Mouse (Mus musculus) limb, embryonic 10.5 days (tissue): ENCODE data around the gene P2ry2. TPM values are rescaled to one million over a fixed set of nuclear protein-coding genes. Genes with fewer than 3 reads are reported as not detected.

Experiments used
- DNase-seq: peaks from one replicate; pipeline ENCODE4 v3.0.0-alpha.2; 2017; ENCODE audit warnings: low spot score
- H3K27ac ChIP-seq: fragments of 300-500 bp; sonication (generic); 2 replicates; pipeline ENCODE4 v1.5.1; 2016; ENCODE audit warnings: mild to moderate bottlenecking
- H3K27me3 ChIP-seq: fragments of 300-500 bp; sonication (generic); 2 replicates; pipeline ENCODE4 v1.6.1; 2016; ENCODE audit warnings: low read depth, mild to moderate bottlenecking; ENCODE audit not compliant: poor library complexity, severe bottlenecking
- H3K36me3 ChIP-seq: fragments of 300-500 bp; sonication (generic); 2 replicates; pipeline ENCODE4 v1.6.1; 2016; ENCODE audit warnings: mild to moderate bottlenecking, moderate library complexity
- H3K4me1 ChIP-seq: fragments of 300-500 bp; sonication (generic); 2 replicates; pipeline ENCODE4 v1.6.1; 2016
- H3K4me3 ChIP-seq: fragments of 300-500 bp; sonication (generic); 2 replicates; pipeline ENCODE4 v1.5.1; 2016; ENCODE audit warnings: mild to moderate bottlenecking, moderate library complexity
- H3K9me3 ChIP-seq: fragments of 300-500 bp; sonication (generic); replicated peaks from 2 replicates; pipeline ENCODE4 v1.6.1; 2016; ENCODE audit warnings: mild to moderate bottlenecking
- WGBS: fragments of 180-500 bp; shearing (Covaris S2); methylation state at CpG from one replicate; pipeline ENCODE4 v1.1.7; 2016; 5-methylcytosine and 5-hydroxymethylcytosine counted together
- polyA plus RNA-seq: library from polyadenylated mRNA; unstranded; fragments of >200 nt; fragmentation: Nextera tagmentation; extraction: Ambion mirVana; gene quantifications from 2 replicates; pipeline ENCODE4 v1.2.1, GENCODE M21; 2016

The P2ry2 gene
- polyA plus RNA-seq, 1 experiment from 2014 or later = 0.51 TPM

DNA sequence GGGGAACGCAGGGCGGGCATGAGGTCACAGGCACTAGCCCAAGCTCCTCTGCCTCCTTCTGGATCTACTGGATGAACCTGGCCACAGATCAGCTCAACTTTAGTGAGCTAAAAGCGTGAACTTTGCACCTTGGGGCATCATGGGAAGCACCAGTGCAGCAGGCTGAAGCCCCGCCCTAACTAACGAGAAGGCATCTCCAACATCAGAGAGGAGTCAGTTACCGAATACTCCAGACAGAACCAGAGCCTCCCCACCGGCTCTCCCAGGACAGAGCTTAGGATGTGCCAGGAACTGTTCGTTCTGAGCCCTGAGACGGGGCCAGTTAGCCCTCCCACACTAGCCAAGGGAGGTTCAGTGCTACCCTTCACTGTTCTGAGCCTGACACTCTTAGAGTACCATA lies 44.8 kb downstream of the P2ry2 start:
- DNase-seq = no peak
- 82% methylated on average over 9 of the region's 9 CpGs for WGBS
- Histone ChIP-seq H3K27me3 (peaks cover 15% of the 10 kb centered on the region), H3K27ac (no peak overlapping the region), H3K4me1 (peaks cover 25% of the 10 kb centered on the region), H3K4me3 (no peak overlapping the region), H3K9me3 (no peaks in the 10 kb centered on the region), H3K36me3 (no peaks in the 10 kb centered on the region)

GRCm38 (mm10) chr7:100966014-100966413 lies 46.7 kb downstream of the P2ry2 start:
- peaks cover 25% of the 10 kb centered on the region for H3K4me1 ChIP-seq
- H3K4me3 ChIP-seq = no peak overlapping the region
- H3K27me3 ChIP-seq = peaks cover 7% of the 10 kb centered on the region
- no peak overlapping the region for H3K27ac ChIP-seq
- no peaks in the 10 kb centered on the region for H3K36me3 ChIP-seq
- 92% methylated on average over 7 of the region's 7 CpGs for WGBS
- H3K9me3 ChIP-seq = no peaks in the 10 kb centered on the region
- no peak for DNase-seq

- no peak overlapping the region for H3K27ac ChIP-seq
- H3K4me3 ChIP-seq = no peak overlapping the region
- no peaks in the 10 kb centered on the region for H3K36me3 ChIP-seq
- peak; percentile 49 for DNase-seq
- no peaks in the 10 kb centered on the region for H3K9me3 ChIP-seq
- WGBS = 21% methylated on average over 4 of the region's 4 CpGs
- peaks cover 25% of the 10 kb centered on the region for H3K4me1 ChIP-seq
- H3K27me3 ChIP-seq = peaks cover 3% of the 10 kb centered on the region; the same call in 1 of the 2 replicates
These were observed 47.6 kb downstream of the P2ry2 start for GRCm38 (mm10) chr7:100965079-100965478.

GRCm38 (mm10) chr7:100964242-100964641 lies 48.4 kb downstream of the P2ry2 start:
- H3K27ac ChIP-seq = 0 out of 2 replicates have a peak overlapping the region, but pooled peaks have one; percentile 30
- H3K27me3 ChIP-seq = peaks cover 3% of the 10 kb centered on the region; the same call in 1 of the 2 replicates
- H3K4me1 ChIP-seq = peaks cover 16% of the 10 kb centered on the region
- no peak overlapping the region for H3K4me3 ChIP-seq
- no peaks in the 10 kb centered on the region for H3K36me3 ChIP-seq
- WGBS = 82% methylated on average over 6 of the region's 6 CpGs
- peak; percentile 26 for DNase-seq
- H3K9me3 ChIP-seq = no peaks in the 10 kb centered on the region

DNA sequence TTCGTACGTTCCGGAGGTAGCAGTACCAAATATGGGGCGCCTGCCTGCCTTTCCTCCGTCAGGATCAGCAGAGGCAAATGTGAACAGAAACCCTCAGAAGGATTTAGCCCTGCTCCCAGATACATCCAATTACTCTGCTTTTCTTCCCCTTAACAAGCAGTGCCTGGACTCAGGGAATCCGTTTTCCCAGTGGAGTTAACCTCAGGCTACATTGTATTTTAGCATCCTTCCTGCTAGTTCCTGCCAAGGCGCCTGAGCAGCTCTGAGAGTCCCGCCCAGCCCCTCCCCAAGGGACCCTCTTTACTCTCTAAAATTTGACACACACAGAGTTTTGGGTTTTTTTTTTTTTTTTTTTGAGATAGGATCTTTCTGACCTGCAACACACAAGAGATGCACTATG lies 49.3 kb downstream of the P2ry2 start:
- H3K27ac ChIP-seq = no peak overlapping the region
- peaks cover 3% of the 10 kb centered on the region; the same call in 1 of the 2 replicates for H3K27me3 ChIP-seq
- H3K36me3 ChIP-seq = no peaks in the 10 kb centered on the region
- WGBS = 79% methylated on average over 8 of the region's 8 CpGs
- DNase-seq = no peak
- H3K4me3 ChIP-seq = no peak overlapping the region
- H3K9me3 ChIP-seq = no peaks in the 10 kb centered on the region
- H3K4me1 ChIP-seq = peaks cover 15% of the 10 kb centered on the region

GRCm38 (mm10) chr7:100961146-100961545 lies 51.5 kb downstream of the P2ry2 start:
- Histone ChIP-seq H3K27me3 (peaks cover 3% of the 10 kb centered on the region; the same call in 1 of the 2 replicates), H3K4me1 (peaks cover 15% of the 10 kb centered on the region), H3K36me3 (no peaks in the 10 kb centered on the region), H3K27ac (no peak overlapping the region), H3K4me3 (no peak overlapping the region), H3K9me3 (no peaks in the 10 kb centered on the region)
- 79% methylated on average over 7 of the region's 7 CpGs for WGBS
- no peak for DNase-seq

GRCm38 (mm10) chr7:100960462-100960861 lies 52.2 kb downstream of the P2ry2 start:
- H3K27ac ChIP-seq = no peak overlapping the region
- no peak for DNase-seq

DNA sequence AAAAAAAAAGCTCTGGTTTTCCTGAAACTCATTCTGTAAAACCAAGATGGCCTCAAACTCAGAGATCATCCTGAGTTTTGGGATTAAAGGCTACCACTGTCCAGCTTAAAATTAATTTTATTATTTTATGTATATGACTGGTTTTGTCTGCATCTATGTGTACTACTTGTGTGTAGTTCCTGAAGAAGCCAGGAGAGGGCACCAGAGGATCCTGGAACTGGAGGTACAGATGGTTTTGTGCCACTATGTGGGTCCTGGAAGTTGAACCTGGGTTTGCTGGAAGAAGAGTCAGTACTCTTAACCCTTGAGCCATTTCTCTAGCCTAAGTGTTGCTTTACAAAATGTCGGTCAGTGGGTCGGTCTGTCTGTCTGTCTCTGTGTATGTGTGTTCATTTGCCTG lies 54.2 kb downstream of the P2ry2 start:
- Histone ChIP-seq H3K9me3 (no peaks in the 10 kb centered on the region), H3K27ac (no peak overlapping the region), H3K36me3 (no peaks in the 10 kb centered on the region), H3K4me1 (no peaks in the 10 kb centered on the region), H3K27me3 (peaks cover 3% of the 10 kb centered on the region; the same call in 1 of the 2 replicates), H3K4me3 (no peak overlapping the region)
- 95% methylated on average over 2 of the region's 2 CpGs for WGBS
- DNase-seq = no peak

More at GRCm38 (mm10) chr7:100960462-100960861, 52.2 kb downstream of the P2ry2 start:
- Histone ChIP-seq H3K36me3 (no peaks in the 10 kb centered on the region), H3K27me3 (peaks cover 3% of the 10 kb centered on the region; the same call in 1 of the 2 replicates), H3K4me3 (no peak overlapping the region), H3K4me1 (peaks cover 15% of the 10 kb centered on the region), H3K9me3 (no peaks in the 10 kb centered on the region)
- whole genome bisulfite sequencing = 79% methylated on average over 2 of the region's 2 CpGs

- Histone ChIP-seq H3K27ac (0 out of 2 replicates have a peak overlapping the region, but pooled peaks have one; percentile 3), H3K4me1 (peaks cover 16% of the 10 kb centered on the region), H3K36me3 (no peaks in the 10 kb centered on the region), H3K4me3 (no peak overlapping the region), H3K27me3 (no peaks in the 10 kb centered on the region), H3K9me3 (no peaks in the 10 kb centered on the region)
- WGBS = 84% methylated on average over 7 of the region's 7 CpGs
- DNase-seq = no peak
These were observed 60.0 kb downstream of the P2ry2 start for GRCm38 (mm10) chr7:100952686-100953085.

GRCm38 (mm10) chr7:100951903-100952302 lies 60.8 kb downstream of the P2ry2 start:
- H3K9me3 ChIP-seq = no peaks in the 10 kb centered on the region
- H3K4me1 ChIP-seq = peaks cover 16% of the 10 kb centered on the region
- whole genome bisulfite sequencing = 67% methylated on average over 2 of the region's 2 CpGs
- H3K27me3 ChIP-seq = no peaks in the 10 kb centered on the region
- no peak for DNase-seq
- no peak overlapping the region for H3K4me3 ChIP-seq
- H3K36me3 ChIP-seq = no peaks in the 10 kb centered on the region
- H3K27ac ChIP-seq = no peak overlapping the region

DNA sequence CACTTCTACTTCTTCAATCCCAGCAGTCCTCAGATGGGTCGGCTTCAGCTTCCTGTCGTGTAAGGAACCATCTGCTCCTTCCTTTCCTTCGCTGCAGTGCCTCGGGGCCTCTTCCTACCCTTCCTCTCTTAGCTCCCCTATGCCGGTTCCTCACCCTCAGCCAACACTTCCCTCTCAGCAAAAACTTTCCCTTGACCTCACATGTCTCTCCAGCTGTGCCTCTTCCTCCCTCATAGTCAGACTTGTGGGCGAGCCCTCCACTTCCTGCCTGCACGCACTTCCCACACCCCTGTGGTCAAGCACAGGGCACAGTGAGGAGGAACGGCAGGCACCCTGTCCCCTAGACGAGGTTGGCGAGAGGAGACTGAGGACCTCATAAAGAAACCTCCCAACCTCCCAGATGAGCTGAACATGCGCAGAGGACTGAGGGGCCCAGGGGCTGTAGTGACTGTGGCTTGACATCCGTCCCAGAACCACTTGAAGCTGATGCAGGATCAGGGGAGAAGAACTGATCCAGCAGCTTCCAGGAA lies 62.1 kb downstream of the P2ry2 start:
- Histone ChIP-seq H3K9me3 (no peaks in the 10 kb centered on the region), H3K36me3 (no peaks in the 10 kb centered on the region), H3K4me3 (no peak overlapping the region), H3K27ac (peak overlapping the region; percentile 58), H3K4me1 (peaks cover 16% of the 10 kb centered on the region), H3K27me3 (no peaks in the 10 kb centered on the region)
- WGBS = 63% methylated on average over 12 of the region's 12 CpGs
- no peak for DNase-seq

GRCm38 (mm10) chr7:100950031-100950430 lies 62.6 kb downstream of the P2ry2 start:
- Histone ChIP-seq H3K4me1 (peaks cover 16% of the 10 kb centered on the region), H3K9me3 (no peaks in the 10 kb centered on the region), H3K27me3 (no peaks in the 10 kb centered on the region), H3K4me3 (no peak overlapping the region), H3K36me3 (no peaks in the 10 kb centered on the region), H3K27ac (peak overlapping the region; percentile 58)
- no peak for DNase-seq
- 73% methylated on average over 5 of the region's 5 CpGs for WGBS
